Mouse (Mus musculus) liver, adult 2 months (tissue): ENCODE data around the gene Spryd3. TPM values are rescaled to one million over a fixed set of nuclear protein-coding genes. Genes with fewer than 3 reads are reported as not detected.
A peak's percentile ranks its signal among the peaks of the same experiment; 100 is the strongest.
"Not testable (repeated sequence)": the region's sequence is repeated elsewhere in the genome, so short reads cannot be mapped to it uniquely, and the experiment has no call there.

Experiments
- DNase-seq: peaks from one replicate; pipeline ENCODE4 v3.0.0-alpha.2; 2011; ENCODE audit warnings: low read depth, low spot score; ENCODE audit errors: extremely low read depth
- H3K27ac ChIP-seq: fragments of 200-500 bp; replicated peaks from 2 replicates; pipeline ENCODE4 v1.5.1; 2012; ENCODE audit warnings: low read depth, mild to moderate bottlenecking, control low read depth, inconsistent platforms, low read length; ENCODE audit not compliant: insufficient read depth
- H3K27me3 ChIP-seq: fragments of 200-500 bp; 2 replicates; pipeline ENCODE4 v1.6.1; 2012; ENCODE audit warnings: mild to moderate bottlenecking, moderate library complexity, low read length, inconsistent platforms; ENCODE audit not compliant: control insufficient read depth, insufficient read depth
- H3K36me3 ChIP-seq: fragments of 200-500 bp; 2 replicates; pipeline ENCODE4 v1.6.1; 2012; ENCODE audit warnings: low read length, inconsistent platforms; ENCODE audit not compliant: control insufficient read depth, insufficient read depth
- H3K4me1 ChIP-seq: fragments of 200-500 bp; 2 replicates; pipeline ENCODE4 v1.6.1; 2011; ENCODE audit warnings: low read length; ENCODE audit not compliant: control insufficient read depth, insufficient read depth
- H3K4me3 ChIP-seq: fragments of 200-500 bp; 2 replicates; pipeline ENCODE4 v1.5.1; 2011; ENCODE audit warnings: low read depth, mild to moderate bottlenecking, control low read depth, low read length, moderate library complexity; ENCODE audit not compliant: insufficient read depth
- H3K79me2 ChIP-seq: fragments of 200-500 bp; 2 replicates; pipeline ENCODE4 v1.6.1; 2012; ENCODE audit warnings: inconsistent platforms, mild to moderate bottlenecking, low read length, moderate library complexity; ENCODE audit not compliant: control insufficient read depth, insufficient read depth
- H3K9ac ChIP-seq: fragments of 200-500 bp; 2 replicates; pipeline ENCODE4 v1.6.1; 2012; ENCODE audit warnings: low read depth, mild to moderate bottlenecking, control low read depth, inconsistent platforms, low read length
- CTCF ChIP-seq: fragments of 200-500 bp; IDR thresholded peaks from 2 replicates; pipeline ENCODE4 v1.5.1; 2011; ENCODE audit warnings: low read depth, low read length, control low read depth
- POLR2A ChIP-seq: fragments of 200-500 bp; IDR thresholded peaks from 2 replicates; pipeline ENCODE4 v1.6.1; 2011; ENCODE audit warnings: low read length, control low read depth; ENCODE audit not compliant: insufficient read depth; ENCODE audit errors: extremely low read depth
- WGBS: fragments of 180-500 bp; shearing (Covaris S2); methylation state at CpG from one replicate; pipeline ENCODE4 v1.1.7; 2018; 5-methylcytosine and 5-hydroxymethylcytosine counted together
- polyA plus RNA-seq: library from polyadenylated mRNA; depleted of rRNA; stranded (reverse); fragments of >200 nt; gene quantifications from 2 replicates; pipeline ENCODE4 v1.2.3, GENCODE M21; 2012
- total RNA-seq: library from RNA; depleted of rRNA; stranded (reverse); fragments of >200 nt; gene quantifications from 2 replicates; pipeline ENCODE4 v1.2.3, GENCODE M21; 2014

Spryd3 gene
- total and polyA plus RNA-seq, 2 experiments: 9.2 to 20.7 TPM

- Histone ChIP-seq H3K4me3 (no peak overlapping the region), H3K36me3 (peaks cover 90% of the 10 kb centered on the region), H3K79me2 (no peaks in the 10 kb centered on the region), H3K4me1 (peaks cover 20% of the 10 kb centered on the region), H3K9ac (0 out of 2 replicates have a peak overlapping the region, but pooled peaks have one; percentile 34), H3K27me3 (no peaks in the 10 kb centered on the region), H3K27ac (peak overlapping the region; percentile 67)
- 14% methylated on average over 1 of the region's 1 CpGs for WGBS
- TF ChIP-seq CTCF: no peak
- TF ChIP-seq POLR2A: no peak
- peak; percentile 81 for DNase-seq
Measured at GRCm38 (mm10) chr15:102091688-102092087, 44.3 kb downstream of the Spryd3 start.

DNA sequence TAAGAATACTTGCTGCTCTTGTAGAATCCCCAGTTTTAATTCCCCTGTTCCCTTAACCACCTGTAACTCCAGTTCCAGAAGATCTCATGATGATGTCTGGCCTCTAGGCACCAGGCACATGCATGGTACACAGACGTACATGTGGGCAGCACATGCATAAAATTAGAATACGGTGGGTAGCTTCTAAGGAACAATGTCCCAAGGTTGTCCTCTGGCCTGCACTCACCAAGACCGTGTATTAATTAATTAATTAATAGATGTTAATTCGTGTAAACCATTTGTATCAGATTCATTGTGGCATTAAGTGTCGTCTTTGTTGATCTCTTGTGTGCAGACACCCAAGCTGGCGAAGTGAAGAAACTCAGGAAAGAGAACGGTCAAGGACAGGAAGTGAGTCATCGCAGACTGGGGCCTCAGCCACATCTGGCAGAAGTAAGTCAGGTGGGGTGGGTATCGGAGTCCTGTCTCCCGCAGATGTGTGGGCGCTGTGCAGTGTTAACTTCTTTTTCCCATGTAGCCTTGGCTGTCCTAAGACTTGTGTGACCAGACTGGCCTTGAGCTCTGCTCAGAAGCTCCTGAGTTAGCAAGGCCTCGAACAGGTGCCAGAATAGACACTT is 44.9 kb downstream of the Spryd3 start:
- TF ChIP-seq CTCF (no peak), POLR2A (no peak)
- Histone ChIP-seq H3K4me3 (no peak overlapping the region), H3K9ac (no peak overlapping the region), H3K36me3 (peaks cover 93% of the 10 kb centered on the region), H3K27me3 (no peaks in the 10 kb centered on the region), H3K27ac (peak overlapping the region; percentile 59), H3K79me2 (no peaks in the 10 kb centered on the region), H3K4me1 (peaks cover 20% of the 10 kb centered on the region)
- no peak for DNase-seq
- WGBS: 40% methylated on average over 12 of the region's 12 CpGs

GRCm38 (mm10) chr15:102089914-102090585 is 46.0 kb downstream of the Spryd3 start:
- Histone ChIP-seq H3K79me2 (no peaks in the 10 kb centered on the region), H3K36me3 (peaks cover 92% of the 10 kb centered on the region), H3K4me1 (peaks cover 20% of the 10 kb centered on the region), H3K27me3 (no peaks in the 10 kb centered on the region), H3K9ac (no peak overlapping the region), H3K27ac (no peak overlapping the region), H3K4me3 (no peak overlapping the region)
- peak; percentile 76 for DNase-seq
- no peak for TF ChIP-seq POLR2A
- no peak for TF ChIP-seq CTCF
- 75% methylated on average over 12 of the region's 12 CpGs for WGBS

GRCm38 (mm10) chr15:102083028-102083427 is 53.0 kb downstream of the Spryd3 start:
- no peak for DNase-seq
- H3K27me3 ChIP-seq: no peaks in the 10 kb centered on the region
- WGBS: 84% methylated on average over 4 of the region's 4 CpGs
- H3K4me1 ChIP-seq: peaks cover 15% of the 10 kb centered on the region
- no peak for TF ChIP-seq POLR2A
- no peak for TF ChIP-seq CTCF
- H3K4me3 ChIP-seq: no peak overlapping the region
- H3K9ac ChIP-seq: no peak overlapping the region
- H3K27ac ChIP-seq: no peak overlapping the region
- H3K79me2 ChIP-seq: peaks cover 22% of the 10 kb centered on the region
- peaks cover 53% of the 10 kb centered on the region for H3K36me3 ChIP-seq

DNA sequence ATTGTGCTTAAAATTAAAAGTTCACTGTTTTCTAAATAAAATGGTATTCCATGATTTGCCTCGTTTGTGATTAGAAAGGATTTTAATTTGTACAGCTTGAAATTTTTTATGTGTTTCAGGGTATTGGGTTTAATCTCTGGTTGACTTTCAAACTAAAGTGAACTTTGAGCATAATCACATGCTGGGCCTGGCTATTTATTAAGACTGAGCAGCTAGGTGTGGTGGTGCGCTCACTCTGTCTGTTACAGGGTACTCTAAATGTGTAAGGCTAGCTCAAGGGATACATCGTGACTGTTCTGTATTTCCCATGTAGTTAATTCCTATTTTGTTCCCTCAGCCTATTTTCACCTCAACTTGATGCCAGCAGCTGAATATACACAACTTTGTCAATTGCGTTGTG is 53.9 kb downstream of the Spryd3 start:
- Histone ChIP-seq H3K79me2 (peaks cover 28% of the 10 kb centered on the region), H3K27me3 (no peaks in the 10 kb centered on the region), H3K27ac (no peak overlapping the region), H3K9ac (no peak overlapping the region), H3K36me3 (peaks cover 47% of the 10 kb centered on the region), H3K4me3 (no peak overlapping the region), H3K4me1 (peaks cover 13% of the 10 kb centered on the region)
- DNase-seq: peak; percentile 63
- 46% methylated on average over 4 of the region's 4 CpGs for WGBS
- no peak for TF ChIP-seq CTCF
- TF ChIP-seq POLR2A: no peak

- Histone ChIP-seq H3K79me2 (peaks cover 31% of the 10 kb centered on the region), H3K4me1 (peaks cover 23% of the 10 kb centered on the region), H3K9ac (no peak overlapping the region), H3K4me3 (no peak overlapping the region), H3K36me3 (peaks cover 33% of the 10 kb centered on the region), H3K27ac (no peak overlapping the region), H3K27me3 (no peaks in the 10 kb centered on the region)
- 40% methylated on average over 2 of the region's 2 CpGs for WGBS
- no peak for DNase-seq
- no peak for TF ChIP-seq POLR2A
- TF ChIP-seq CTCF: no peak
Measured at GRCm38 (mm10) chr15:102080429-102080828, 55.6 kb downstream of the Spryd3 start.

DNA sequence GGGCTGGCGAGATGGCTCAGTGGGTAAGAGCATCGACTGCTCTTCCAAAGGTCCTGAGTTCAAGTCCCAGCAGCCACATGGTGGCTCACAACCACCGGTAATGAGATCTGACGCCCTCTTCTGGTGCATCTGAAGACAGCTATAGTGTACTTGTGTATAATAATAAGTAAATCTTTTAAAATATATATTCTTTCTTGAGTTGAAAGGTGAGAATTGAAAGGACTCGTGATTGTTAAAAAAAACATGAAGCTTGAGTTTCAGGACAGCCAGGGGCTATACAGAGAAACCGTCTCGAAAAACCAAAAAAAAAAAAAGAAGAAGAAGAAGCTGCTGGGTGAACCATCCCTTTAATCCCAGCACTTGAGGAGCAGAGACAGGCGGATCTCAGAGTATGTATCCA is 56.1 kb downstream of the Spryd3 start:
- not testable (repeated sequence) for H3K27me3 ChIP-seq, H3K9ac ChIP-seq, DNase-seq, H3K4me3 ChIP-seq
- Histone ChIP-seq H3K4me1 (peaks cover 26% of the 10 kb centered on the region), H3K79me2 (peaks cover 35% of the 10 kb centered on the region), H3K36me3 (peaks cover 30% of the 10 kb centered on the region), H3K27ac (0 out of 2 replicates have a peak overlapping the region, but pooled peaks have one; percentile 6)
- WGBS: 76% methylated on average over 8 of the region's 8 CpGs
